Mouse (Mus musculus) lung, postnatal 0 days (tissue): ENCODE results near the gene Ptpra.

ENCODE experiments used
- CTCF ChIP-seq: IDR thresholded peaks from 2 replicates; pipeline ENCODE4 v1.5.1; 2016; ENCODE audit warnings: antibody characterized with exemption, mild to moderate bottlenecking
- EP300 ChIP-seq: IDR thresholded peaks from 2 replicates; pipeline ENCODE4 v1.6.1; 2016; ENCODE audit warnings: antibody characterized with exemption, mild to moderate bottlenecking, control low read depth

- TF ChIP-seq CTCF (no peak), EP300 (no peak)
Observed at GRCm38 (mm10) chr2:130556292-130556691, 106.2 kb downstream of the Ptpra start.
